Mouse (Mus musculus) forebrain, embryonic 10.5 days (tissue): ENCODE results near the gene Ncoa1. TPM values are rescaled to one million over a fixed set of nuclear protein-coding genes. Genes with fewer than 3 reads are reported as not detected.

Source experiments
- DNase-seq: peaks from one replicate; pipeline ENCODE4 v3.0.0-alpha.2; 2017; ENCODE audit warnings: low spot score; ENCODE audit errors: extremely low spot score
- H3K27ac ChIP-seq: fragments of 300-500 bp; sonication (generic); 2 replicates; pipeline ENCODE4 v1.5.1; 2016; ENCODE audit warnings: mild to moderate bottlenecking
- H3K27me3 ChIP-seq: fragments of 300-500 bp; sonication (generic); 2 replicates; pipeline ENCODE4 v1.6.1; 2016; ENCODE audit warnings: mild to moderate bottlenecking; ENCODE audit not compliant: poor library complexity, severe bottlenecking
- H3K36me3 ChIP-seq: fragments of 300-500 bp; sonication (generic); replicated peaks from 2 replicates; pipeline ENCODE4 v1.6.1; 2016; ENCODE audit warnings: mild to moderate bottlenecking, moderate library complexity
- H3K4me1 ChIP-seq: fragments of 300-500 bp; sonication (generic); 2 replicates; pipeline ENCODE4 v1.6.1; 2016
- H3K4me3 ChIP-seq: fragments of 300-500 bp; sonication (generic); 2 replicates; pipeline ENCODE4 v1.5.1; 2016; ENCODE audit warnings: mild to moderate bottlenecking, moderate library complexity
- H3K9me3 ChIP-seq: fragments of 300-500 bp; sonication (generic); 2 replicates; pipeline ENCODE4 v1.6.1; 2016; ENCODE audit warnings: mild to moderate bottlenecking, moderate library complexity
- WGBS: fragments of 180-500 bp; shearing (Covaris S2); methylation state at CpG from one replicate; pipeline ENCODE4 v1.1.7; 2016; 5-methylcytosine and 5-hydroxymethylcytosine counted together
- polyA plus RNA-seq: library from polyadenylated mRNA; unstranded; fragments of >200 nt; fragmentation: Nextera tagmentation; extraction: Ambion mirVana; gene quantifications from 2 replicates; pipeline ENCODE4 v1.2.1, GENCODE M21; 2016

Ncoa1 gene
- polyA plus RNA-seq, 1 experiment from 2014 or later, result 3.0 TPM

DNA sequence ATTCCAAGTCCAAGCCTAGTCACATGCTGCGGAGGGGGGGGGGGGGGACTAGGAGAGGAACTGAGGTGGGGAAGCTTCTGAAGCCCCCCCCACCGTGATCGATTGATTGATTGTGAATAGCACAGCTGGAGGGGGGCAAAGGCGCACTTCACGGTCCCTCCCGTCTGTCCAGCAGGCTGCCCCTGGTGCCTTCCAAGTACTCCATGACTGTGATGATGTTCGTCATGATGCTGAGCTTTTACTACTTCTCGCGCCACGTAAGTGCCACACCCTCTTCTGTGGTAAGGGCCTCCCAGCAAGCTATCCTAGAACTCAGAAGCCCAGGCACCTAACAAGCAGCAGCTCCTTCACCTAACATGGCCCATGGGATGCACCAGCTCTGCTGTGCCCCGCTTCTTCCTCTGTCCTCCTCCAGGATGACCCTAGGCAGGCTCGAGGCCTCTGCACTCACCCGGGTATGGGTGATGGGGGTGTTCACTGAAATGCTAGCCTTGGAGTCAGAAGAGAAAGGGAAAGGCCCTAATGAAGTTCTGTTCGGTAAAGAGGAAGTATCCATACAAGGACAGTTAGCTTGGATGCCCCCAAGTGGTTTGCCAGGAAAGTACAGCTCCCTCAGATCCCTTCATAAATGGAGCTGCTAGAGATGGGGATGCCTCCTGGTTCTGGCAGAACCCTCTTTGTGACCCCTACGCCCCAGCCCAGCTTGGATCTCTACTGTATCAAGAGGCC, 268.4 kb downstream of the Ncoa1 start:
- no peak for DNase-seq
- Histone ChIP-seq H3K27ac (no peak overlapping the region), H3K4me3 (no peak overlapping the region), H3K36me3 (peaks cover 89% of the 10 kb centered on the region), H3K9me3 (no peaks in the 10 kb centered on the region), H3K4me1 (peaks cover 8% of the 10 kb centered on the region; the same call in 1 of the 2 replicates), H3K27me3 (no peaks in the 10 kb centered on the region)
- WGBS, result 80% methylated on average over 15 of the region's 15 CpGs

DNA sequence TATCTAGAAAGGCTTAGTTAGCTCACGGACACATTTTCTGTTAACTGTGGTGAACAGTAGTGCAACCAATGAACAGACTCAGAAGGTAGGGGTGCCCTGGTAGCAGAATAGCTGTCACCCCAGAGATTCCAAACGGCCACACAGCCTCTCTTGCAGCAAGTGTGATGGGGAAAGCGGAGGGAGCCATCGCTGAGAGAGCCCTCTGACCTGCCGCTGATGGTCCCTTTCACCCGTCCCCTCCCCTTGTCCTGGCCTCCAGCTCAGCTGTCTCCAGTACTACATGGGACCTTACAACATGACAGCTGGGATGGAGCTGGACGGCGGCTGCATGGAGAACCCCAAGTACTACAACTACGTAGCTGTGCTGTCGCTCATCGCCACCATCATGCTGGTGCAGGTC, 270.9 kb downstream of the Ncoa1 start:
- WGBS, result 92% methylated on average over 11 of the region's 11 CpGs
- no peak for DNase-seq
- Histone ChIP-seq H3K4me3 (no peak overlapping the region), H3K9me3 (no peaks in the 10 kb centered on the region), H3K27me3 (no peaks in the 10 kb centered on the region), H3K36me3 (peaks cover 78% of the 10 kb centered on the region), H3K27ac (no peak overlapping the region), H3K4me1 (peaks cover under 1% of the 10 kb centered on the region; the same call in 1 of the 2 replicates)

DNA sequence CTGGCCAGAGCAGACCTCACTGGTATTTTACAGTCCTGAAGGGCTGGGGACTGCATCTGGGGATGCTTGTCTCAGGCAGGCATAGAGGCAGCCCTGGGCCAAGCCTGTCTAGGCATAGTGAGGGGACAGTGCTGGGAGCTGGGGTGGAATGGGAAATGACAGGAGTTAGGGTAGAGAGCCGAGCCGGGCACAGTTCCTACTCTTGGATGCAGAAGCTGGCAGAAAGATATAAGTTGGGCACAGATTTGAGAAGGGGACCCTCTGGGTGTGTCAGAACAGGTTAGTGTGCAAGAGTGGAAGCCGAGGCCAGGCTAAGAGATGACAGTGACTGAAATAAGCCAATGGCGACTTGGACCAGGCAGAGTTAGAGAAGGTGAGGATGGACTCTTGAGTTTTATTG, 274.8 kb downstream of the Ncoa1 start:
- Histone ChIP-seq H3K4me3 (no peak overlapping the region), H3K9me3 (no peaks in the 10 kb centered on the region), H3K27ac (no peak overlapping the region), H3K4me1 (peaks cover 7% of the 10 kb centered on the region; the same call in 1 of the 2 replicates), H3K36me3 (peaks cover 54% of the 10 kb centered on the region), H3K27me3 (no peaks in the 10 kb centered on the region)
- WGBS, result 85% methylated on average over 4 of the region's 4 CpGs
- no peak for DNase-seq

DNA sequence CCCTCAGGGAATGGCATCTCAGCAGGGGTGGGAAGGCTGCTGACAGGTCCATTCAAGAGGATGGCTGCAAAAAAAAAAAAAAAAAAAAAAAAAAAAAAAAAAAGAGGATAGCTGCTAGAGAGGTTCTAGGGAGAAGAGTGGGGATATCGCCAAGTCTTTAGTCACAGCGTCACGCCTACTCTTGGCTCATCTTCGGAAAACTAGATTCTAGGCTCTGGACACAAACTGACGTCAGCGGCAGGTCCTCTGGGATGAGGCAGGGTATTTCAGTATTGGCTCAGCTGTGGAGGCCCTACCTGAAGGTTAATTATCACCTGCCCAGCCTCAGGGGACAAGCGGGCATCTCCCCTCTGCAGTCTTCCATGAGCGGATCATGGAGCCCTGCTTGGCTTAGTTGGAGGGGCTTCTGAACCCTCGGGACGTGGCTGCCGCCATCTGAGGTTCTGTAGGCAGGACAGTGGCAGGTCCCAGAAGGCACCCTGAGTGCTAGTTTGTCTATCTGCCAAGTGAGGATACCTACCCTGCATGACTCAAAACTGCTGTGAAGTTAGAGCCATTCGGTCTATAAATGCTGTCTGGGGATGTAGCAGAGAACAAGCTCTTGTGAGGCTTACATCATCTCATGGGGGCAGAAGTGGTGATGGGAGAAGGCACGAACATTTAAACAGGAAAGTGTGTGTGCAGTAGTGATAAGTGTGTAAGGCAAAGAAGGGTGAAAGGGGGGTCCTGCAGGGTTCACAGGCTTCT, 275.4 kb downstream of the Ncoa1 start:
- H3K4me3 ChIP-seq, result no peak overlapping the region
- 94% methylated on average over 13 of the region's 13 CpGs for WGBS
- no peaks in the 10 kb centered on the region for H3K27me3 ChIP-seq
- H3K36me3 ChIP-seq, result peaks cover 52% of the 10 kb centered on the region
- peaks cover 7% of the 10 kb centered on the region; the same call in 1 of the 2 replicates for H3K4me1 ChIP-seq
- no peak for DNase-seq
- H3K27ac ChIP-seq, result no peak overlapping the region
- no peaks in the 10 kb centered on the region for H3K9me3 ChIP-seq

DNA sequence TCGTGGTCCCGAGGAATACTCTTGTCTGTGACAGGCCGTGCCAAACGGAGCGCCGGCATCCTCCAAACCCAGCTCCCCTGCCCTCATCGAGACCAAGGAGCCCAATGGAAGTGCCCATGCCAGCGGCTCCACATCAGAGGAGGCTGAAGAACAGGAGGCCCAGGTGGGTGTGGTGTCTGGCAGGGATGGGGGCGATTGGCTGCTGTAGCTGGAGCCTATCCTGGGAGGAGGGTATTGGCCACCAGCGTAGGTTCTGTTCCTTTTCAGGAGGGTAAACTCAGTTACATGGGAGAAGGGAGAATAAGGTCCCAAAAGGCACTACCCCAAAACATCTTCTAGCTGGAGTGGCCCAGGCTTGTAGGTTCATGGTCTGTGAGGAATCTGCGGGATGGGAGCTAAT, 277.7 kb downstream of the Ncoa1 start:
- no peak overlapping the region for H3K4me3 ChIP-seq
- DNase-seq, result no peak
- 95% methylated on average over 11 of the region's 11 CpGs for WGBS
- no peaks in the 10 kb centered on the region for H3K27me3 ChIP-seq
- no peak overlapping the region for H3K27ac ChIP-seq
- no peaks in the 10 kb centered on the region for H3K9me3 ChIP-seq
- peaks cover 34% of the 10 kb centered on the region for H3K36me3 ChIP-seq
- H3K4me1 ChIP-seq, result peaks cover 7% of the 10 kb centered on the region; the same call in 1 of the 2 replicates

DNA sequence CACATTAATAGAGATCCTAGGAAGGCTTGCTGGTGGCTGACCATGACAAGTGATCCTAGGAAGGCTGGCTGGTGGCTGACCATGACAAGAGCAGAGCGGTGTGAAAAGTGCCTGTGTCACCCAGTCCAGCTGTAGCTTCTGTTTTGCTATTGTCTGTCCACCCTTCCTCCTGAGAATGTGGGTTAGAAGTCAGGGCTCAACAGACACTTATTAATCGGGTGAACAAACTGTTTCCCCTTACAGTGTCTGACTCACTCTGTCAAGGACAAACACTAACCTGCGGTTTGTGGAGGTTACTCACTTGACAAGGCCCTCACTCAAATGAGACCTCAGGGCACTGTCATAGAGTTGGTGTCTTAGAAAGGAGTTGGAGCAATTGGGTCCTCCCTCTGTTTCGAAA, 278.3 kb downstream of the Ncoa1 start:
- H3K27me3 ChIP-seq, result no peaks in the 10 kb centered on the region
- DNase-seq, result no peak
- 93% methylated on average over 4 of the region's 4 CpGs for WGBS
- no peak overlapping the region for H3K4me3 ChIP-seq
- H3K4me1 ChIP-seq, result peaks cover 7% of the 10 kb centered on the region; the same call in 1 of the 2 replicates
- H3K36me3 ChIP-seq, result peaks cover 30% of the 10 kb centered on the region
- H3K9me3 ChIP-seq, result no peaks in the 10 kb centered on the region
- H3K27ac ChIP-seq, result no peak overlapping the region

Other genes starting within 250 kb of the Ncoa1 start
- gene Ptrhd1, start 243.2 kb downstream of the Ncoa1 start, polyA plus RNA-seq, result 6.5 and 6.6 TPM in 2 replicates
- gene Cenpo, start 242.9 kb downstream of the Ncoa1 start, polyA plus RNA-seq, result 20.6 and 22.2 TPM in 2 replicates
- 13.8 and 14.5 TPM in 2 replicates for gene Itsn2, start 115.5 kb upstream of the Ncoa1 start, polyA plus RNA-seq
- not detected in 2 replicates for gene Gm3625, start 115.7 kb upstream of the Ncoa1 start, polyA plus RNA-seq